Mouse (Mus musculus): ENCODE results near the gene Dbndd1. TPM values are rescaled to one million over a fixed set of nuclear protein-coding genes. Genes with fewer than 3 reads are reported as not detected.

The Dbndd1 gene
- polyA plus RNA-seq, 1 experiment from 2014 or later, result 4.2 TPM

- no peaks in the 10 kb centered on the region for H3K9me3 ChIP-seq (replicated peaks)
- H3K9ac ChIP-seq, result peak overlapping the region; percentile 46
- H3K4me2 ChIP-seq, result peak overlapping the region; percentile 91
- H3K27me3 ChIP-seq, result peaks cover 53% of the 10 kb centered on the region
- H3K4me3 ChIP-seq (replicated peaks), result peak overlapping the region; percentile 59
- 3% methylated on average over 9 of the region's 9 CpGs for WGBS
- no peak overlapping the region for H3K27ac ChIP-seq
- peaks cover 10% of the 10 kb centered on the region for H3K36me3 ChIP-seq
- no peak for ATAC-seq (replicated peaks; ENCODE audit: low FRiP score)
- peaks cover 24% of the 10 kb centered on the region for H3K4me1 ChIP-seq
Measured at GRCm38 (mm10) chr8:123514136-123514535, 1.1 kb downstream of the Dbndd1 start.

GRCm38 (mm10) chr8:123510819-123511218 lies 4.4 kb downstream of the Dbndd1 start:
- peaks cover 20% of the 10 kb centered on the region for H3K4me1 ChIP-seq
- no peak for ATAC-seq (replicated peaks; ENCODE audit: low FRiP score)
- H3K4me3 ChIP-seq (replicated peaks), result no peak overlapping the region
- H3K4me2 ChIP-seq, result no peak overlapping the region
- peaks cover 36% of the 10 kb centered on the region for H3K27me3 ChIP-seq
- no peak overlapping the region for H3K9ac ChIP-seq
- H3K36me3 ChIP-seq, result peaks cover 41% of the 10 kb centered on the region
- 76% methylated on average over 5 of the region's 5 CpGs for WGBS
- no peaks in the 10 kb centered on the region for H3K9me3 ChIP-seq (replicated peaks)
- H3K27ac ChIP-seq, result no peak overlapping the region

- no peak for ATAC-seq (replicated peaks; ENCODE audit: low FRiP score)
- Histone ChIP-seq H3K4me2 (no peak overlapping the region), H3K9ac (no peak overlapping the region), H3K4me1 (peaks cover 21% of the 10 kb centered on the region), H3K4me3 (replicated peaks) (no peak overlapping the region), H3K36me3 (peaks cover 75% of the 10 kb centered on the region), H3K9me3 (replicated peaks) (0 out of 2 replicates have a peak, but pooled peaks cover 4% of the 10 kb centered on the region), H3K27ac (no peak overlapping the region), H3K27me3 (peaks cover 2% of the 10 kb centered on the region; the same call in 1 of the 2 replicates)
- WGBS, result 95% methylated on average over 5 of the region's 5 CpGs
Measured at GRCm38 (mm10) chr8:123507153-123507552, 8.1 kb downstream of the Dbndd1 start.

- Histone ChIP-seq H3K27ac (0 out of 2 replicates have a peak overlapping the region, but pooled peaks have one; percentile 66), H3K9me3 (replicated peaks) (0 out of 2 replicates have a peak, but pooled peaks cover 4% of the 10 kb centered on the region), H3K27me3 (no peaks in the 10 kb centered on the region), H3K4me3 (replicated peaks) (no peak overlapping the region), H3K4me1 (peaks cover 21% of the 10 kb centered on the region), H3K9ac (no peak overlapping the region), H3K36me3 (peaks cover 90% of the 10 kb centered on the region), H3K4me2 (no peak overlapping the region)
- 0 out of 2 replicates have a peak, but pooled peaks have one; percentile 54 for ATAC-seq (replicated peaks; ENCODE audit: low FRiP score)
- 39% methylated on average over 9 of the region's 9 CpGs for WGBS
Measured at GRCm38 (mm10) chr8:123505695-123506094, 9.6 kb downstream of the Dbndd1 start.

DNA sequence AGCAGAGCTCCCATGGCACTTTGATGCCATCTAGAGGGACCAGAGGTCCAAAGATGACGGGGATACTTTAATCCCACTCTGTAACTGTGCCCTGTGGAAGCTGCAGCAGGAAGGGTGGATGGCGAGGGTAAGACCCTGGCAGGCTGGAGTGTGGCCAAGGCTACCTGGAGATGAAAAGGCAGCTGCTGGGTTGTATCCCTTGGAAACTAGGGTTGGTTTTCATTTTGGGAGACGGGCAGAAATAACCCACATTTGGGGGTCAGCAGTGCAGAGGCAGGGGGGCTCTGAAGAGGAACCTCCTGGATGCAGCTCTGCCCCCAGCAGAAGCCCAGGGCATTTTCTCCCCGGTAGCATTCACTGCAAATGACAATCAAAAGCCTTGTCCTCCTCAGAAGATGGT lies 10.0 kb downstream of the Dbndd1 start:
- Histone ChIP-seq H3K9ac (no peak overlapping the region), H3K4me1 (peaks cover 21% of the 10 kb centered on the region), H3K27ac (peak overlapping the region; percentile 66), H3K9me3 (replicated peaks) (0 out of 2 replicates have a peak, but pooled peaks cover 4% of the 10 kb centered on the region), H3K27me3 (no peaks in the 10 kb centered on the region), H3K4me2 (0 out of 2 replicates have a peak overlapping the region, but pooled peaks have one; percentile 7), H3K36me3 (peaks cover 94% of the 10 kb centered on the region), H3K4me3 (replicated peaks) (no peak overlapping the region)
- 0 out of 2 replicates have a peak, but pooled peaks have one; percentile 14 for ATAC-seq (replicated peaks; ENCODE audit: low FRiP score)
- WGBS, result 45% methylated on average over 4 of the region's 4 CpGs

GRCm38 (mm10) chr8:123504591-123505195 lies 10.6 kb downstream of the Dbndd1 start:
- Histone ChIP-seq H3K4me2 (0 out of 2 replicates have a peak overlapping the region, but pooled peaks have one; percentile 7), H3K36me3 (peaks cover 96% of the 10 kb centered on the region), H3K9ac (no peak overlapping the region), H3K4me3 (replicated peaks) (no peak overlapping the region), H3K4me1 (peaks cover 21% of the 10 kb centered on the region), H3K27ac (peak overlapping the region; percentile 66), H3K27me3 (no peaks in the 10 kb centered on the region), H3K9me3 (replicated peaks) (0 out of 2 replicates have a peak, but pooled peaks cover 4% of the 10 kb centered on the region)
- peak; percentile 44; the same call in 1 of the 2 replicates for ATAC-seq (replicated peaks; ENCODE audit: low FRiP score)
- WGBS, result 52% methylated on average over 9 of the region's 9 CpGs

DNA sequence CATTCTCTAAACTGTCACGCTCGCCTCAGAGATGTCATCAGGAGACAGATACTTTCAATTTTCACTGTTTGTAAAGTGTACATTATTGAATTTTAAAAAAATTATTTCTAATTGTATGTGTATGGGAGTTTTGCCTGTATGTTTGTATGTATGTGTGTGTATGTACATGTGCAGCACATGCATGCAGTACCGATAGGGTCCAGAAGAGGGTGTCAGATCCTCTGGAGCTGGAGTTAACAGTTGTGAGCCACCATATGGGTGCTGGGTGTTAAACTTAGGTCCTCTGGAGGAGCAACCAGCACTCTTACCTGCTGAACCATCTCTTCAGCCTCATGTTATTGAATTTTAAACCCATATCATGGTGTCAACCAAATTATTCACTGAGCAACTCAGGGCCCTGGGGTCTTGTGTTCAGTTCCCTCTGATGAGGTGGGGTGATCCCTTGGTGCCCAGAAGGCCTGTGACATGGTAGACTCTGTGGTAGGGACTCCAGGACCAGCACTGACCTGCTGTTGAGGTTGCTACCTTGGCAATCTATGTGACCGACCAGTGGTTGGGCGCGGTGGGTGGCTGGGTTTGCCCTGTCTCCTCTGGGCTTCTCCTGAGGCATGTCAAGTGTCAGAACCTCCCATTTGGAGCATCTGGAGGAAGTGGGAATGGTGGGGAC lies 11.3 kb downstream of the Dbndd1 start:
- 99% methylated on average over 6 of the region's 6 CpGs for WGBS
- Histone ChIP-seq H3K27ac (peak overlapping the region; percentile 66; the same call in 1 of the 2 replicates), H3K36me3 (peaks cover 96% of the 10 kb centered on the region), H3K4me1 (peaks cover 21% of the 10 kb centered on the region), H3K9ac (no peak overlapping the region), H3K4me2 (no peak overlapping the region), H3K9me3 (replicated peaks) (0 out of 2 replicates have a peak, but pooled peaks cover 4% of the 10 kb centered on the region), H3K4me3 (replicated peaks) (no peak overlapping the region), H3K27me3 (no peaks in the 10 kb centered on the region)
- ATAC-seq (replicated peaks; ENCODE audit: low FRiP score), result no peak

GRCm38 (mm10) chr8:123502192-123502591 lies 13.1 kb downstream of the Dbndd1 start:
- no peak for ATAC-seq (replicated peaks; ENCODE audit: low FRiP score)
- Histone ChIP-seq H3K4me3 (replicated peaks) (no peak overlapping the region), H3K4me2 (no peak overlapping the region), H3K9ac (no peak overlapping the region), H3K36me3 (peaks cover 92% of the 10 kb centered on the region), H3K27ac (no peak overlapping the region), H3K27me3 (no peaks in the 10 kb centered on the region), H3K9me3 (replicated peaks) (0 out of 2 replicates have a peak, but pooled peaks cover 4% of the 10 kb centered on the region), H3K4me1 (peaks cover 21% of the 10 kb centered on the region)
- WGBS, result 91% methylated on average over 5 of the region's 5 CpGs

DNA sequence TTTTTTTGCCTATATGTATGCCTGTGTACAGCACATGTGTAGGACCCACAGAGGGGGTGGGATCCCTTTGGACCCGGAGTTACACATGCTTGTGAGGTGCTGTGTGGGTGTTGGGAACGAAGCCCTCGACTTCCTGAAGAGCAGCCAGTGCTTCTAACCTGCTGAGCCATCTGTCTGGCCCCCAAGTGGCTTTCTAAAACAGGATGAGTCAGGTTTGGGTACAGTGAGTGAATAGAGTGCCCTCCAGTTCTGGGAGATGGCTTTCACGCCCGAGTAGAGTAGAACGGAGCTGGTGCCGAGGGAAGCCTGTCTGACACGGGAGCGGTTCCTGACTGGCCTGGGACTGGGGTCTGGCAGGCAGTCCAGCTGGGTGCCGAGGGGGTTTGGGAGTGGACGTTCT lies 15.7 kb downstream of the Dbndd1 start:
- no peak overlapping the region for H3K27ac ChIP-seq
- H3K4me3 ChIP-seq (replicated peaks), result no peak overlapping the region
- H3K4me2 ChIP-seq, result no peak overlapping the region
- peaks cover 95% of the 10 kb centered on the region for H3K36me3 ChIP-seq
- 0 out of 2 replicates have a peak, but pooled peaks cover 4% of the 10 kb centered on the region for H3K9me3 ChIP-seq (replicated peaks)
- no peak for ATAC-seq (replicated peaks; ENCODE audit: low FRiP score)
- H3K4me1 ChIP-seq, result peaks cover 5% of the 10 kb centered on the region
- no peaks in the 10 kb centered on the region for H3K27me3 ChIP-seq
- no peak overlapping the region for H3K9ac ChIP-seq
- WGBS, result 92% methylated on average over 11 of the region's 11 CpGs

- ATAC-seq (replicated peaks; ENCODE audit: low FRiP score), result no peak
- Histone ChIP-seq H3K27me3 (no peaks in the 10 kb centered on the region), H3K9ac (no peak overlapping the region), H3K4me1 (no peaks in the 10 kb centered on the region), H3K9me3 (replicated peaks) (0 out of 2 replicates have a peak, but pooled peaks cover 4% of the 10 kb centered on the region), H3K4me2 (no peak overlapping the region), H3K36me3 (peaks cover 95% of the 10 kb centered on the region), H3K27ac (no peak overlapping the region), H3K4me3 (replicated peaks) (no peak overlapping the region)
- WGBS, result 91% methylated on average over 11 of the region's 11 CpGs
Measured at GRCm38 (mm10) chr8:123498963-123499362, 16.3 kb downstream of the Dbndd1 start.

- Histone ChIP-seq H3K9me3 (replicated peaks) (no peaks in the 10 kb centered on the region), H3K4me1 (no peaks in the 10 kb centered on the region), H3K4me2 (no peak overlapping the region), H3K27me3 (no peaks in the 10 kb centered on the region), H3K27ac (no peak overlapping the region), H3K9ac (no peak overlapping the region), H3K4me3 (replicated peaks) (no peak overlapping the region), H3K36me3 (peaks cover 95% of the 10 kb centered on the region)
- ATAC-seq (replicated peaks; ENCODE audit: low FRiP score), result no peak
- WGBS, result 80% methylated on average over 4 of the region's 4 CpGs
Measured at GRCm38 (mm10) chr8:123497699-123498098, 17.6 kb downstream of the Dbndd1 start.

DNA sequence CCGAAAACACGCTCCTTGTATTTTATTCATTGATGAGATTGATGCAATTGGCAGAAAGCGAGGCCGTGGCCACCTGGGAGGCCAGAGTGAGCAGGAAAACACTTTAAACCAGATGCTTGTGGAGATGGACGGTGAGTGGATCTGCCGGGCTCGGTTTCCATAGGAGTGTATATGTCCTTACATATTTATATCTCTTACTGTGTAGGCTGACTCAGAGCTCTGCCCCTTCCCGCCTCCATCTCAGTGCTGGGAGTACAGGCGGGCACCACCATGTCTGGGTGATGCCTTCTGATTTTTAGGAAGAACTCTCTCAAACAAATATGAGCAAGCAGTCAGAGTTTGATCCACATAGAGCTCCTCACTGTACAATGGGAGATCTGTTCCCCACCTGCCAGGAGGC lies 22.4 kb downstream of the Dbndd1 start:
- no peak overlapping the region for H3K27ac ChIP-seq
- H3K36me3 ChIP-seq, result peaks cover 95% of the 10 kb centered on the region
- H3K4me2 ChIP-seq, result no peak overlapping the region
- H3K27me3 ChIP-seq, result no peaks in the 10 kb centered on the region
- no peaks in the 10 kb centered on the region for H3K9me3 ChIP-seq (replicated peaks)
- no peak for ATAC-seq (replicated peaks; ENCODE audit: low FRiP score)
- no peaks in the 10 kb centered on the region for H3K4me1 ChIP-seq
- H3K4me3 ChIP-seq (replicated peaks), result no peak overlapping the region
- 97% methylated on average over 9 of the region's 9 CpGs for WGBS
- no peak overlapping the region for H3K9ac ChIP-seq

Measured in kidney, embryonic 15.5 days (tissue).